Mouse (Mus musculus): ENCODE results near the gene Cfc1. TPM values are rescaled to one million over a fixed set of nuclear protein-coding genes. Genes with fewer than 3 reads are reported as not detected.

Gene Cfc1
- polyA plus RNA-seq, 1 experiment from 2014 or later = not detected

DNA sequence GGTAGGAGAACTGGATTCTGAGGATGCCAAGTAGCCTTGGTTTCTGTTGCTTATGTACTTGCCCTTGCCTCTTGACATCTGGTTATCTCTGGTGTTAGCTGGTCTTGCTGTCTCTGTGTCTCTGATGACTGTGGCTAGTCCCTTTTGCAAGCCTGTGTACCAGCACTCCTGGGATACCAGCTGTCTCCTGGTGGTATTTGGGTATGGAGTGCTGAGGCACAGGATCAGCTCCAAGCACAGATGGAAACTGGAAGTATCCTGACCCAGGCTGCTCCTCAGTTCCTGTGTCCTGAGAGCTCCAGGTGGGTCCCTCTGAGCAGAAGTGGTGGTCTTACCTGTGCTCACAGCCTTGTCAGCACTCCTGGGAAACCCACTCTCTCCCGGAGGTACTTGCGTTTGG lies 32.7 kb downstream of the Cfc1 start:
- Histone ChIP-seq H3K9me3 (no peaks in the 10 kb centered on the region), H3K4me3 (no peak overlapping the region), H3K36me3 (replicated peaks) (no peaks in the 10 kb centered on the region), H3K27me3 (ENCODE audit: poor library complexity, severe bottlenecking) (no peaks in the 10 kb centered on the region), H3K27ac (no peak overlapping the region), H3K4me1 (no peaks in the 10 kb centered on the region)
- no peak for DNase-seq (ENCODE audit: extremely low spot score, low spot score)
- WGBS = 93% methylated on average over 2 of the region's 2 CpGs

DNA sequence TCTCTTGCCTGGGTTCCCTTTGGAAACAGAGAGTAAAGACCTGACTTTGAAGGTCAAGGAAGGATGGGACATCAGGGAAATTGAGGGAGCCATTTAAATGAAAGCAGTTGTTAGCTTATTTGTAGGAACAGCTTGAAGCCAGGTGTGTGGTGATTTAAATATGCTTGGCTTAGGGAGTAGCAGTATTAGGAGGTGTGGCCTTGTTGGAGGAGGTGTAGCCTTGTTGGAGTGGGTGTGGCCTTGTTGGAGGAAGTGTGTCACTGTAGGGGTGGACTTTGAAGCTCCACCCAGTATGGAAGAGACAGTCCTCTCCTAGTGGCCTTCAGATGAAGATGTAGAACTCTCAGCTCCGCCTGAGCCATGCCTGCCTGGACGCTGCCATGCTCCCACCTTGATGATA lies 34.4 kb downstream of the Cfc1 start:
- no peak overlapping the region for H3K27ac ChIP-seq
- H3K27me3 ChIP-seq (ENCODE audit: poor library complexity, severe bottlenecking) = no peaks in the 10 kb centered on the region
- H3K36me3 ChIP-seq (replicated peaks) = no peaks in the 10 kb centered on the region
- no peak for DNase-seq (ENCODE audit: extremely low spot score, low spot score)
- H3K4me3 ChIP-seq = no peak overlapping the region
- H3K4me1 ChIP-seq = no peaks in the 10 kb centered on the region
- no peaks in the 10 kb centered on the region for H3K9me3 ChIP-seq
- 88% methylated on average over 2 of the region's 2 CpGs for WGBS

DNA sequence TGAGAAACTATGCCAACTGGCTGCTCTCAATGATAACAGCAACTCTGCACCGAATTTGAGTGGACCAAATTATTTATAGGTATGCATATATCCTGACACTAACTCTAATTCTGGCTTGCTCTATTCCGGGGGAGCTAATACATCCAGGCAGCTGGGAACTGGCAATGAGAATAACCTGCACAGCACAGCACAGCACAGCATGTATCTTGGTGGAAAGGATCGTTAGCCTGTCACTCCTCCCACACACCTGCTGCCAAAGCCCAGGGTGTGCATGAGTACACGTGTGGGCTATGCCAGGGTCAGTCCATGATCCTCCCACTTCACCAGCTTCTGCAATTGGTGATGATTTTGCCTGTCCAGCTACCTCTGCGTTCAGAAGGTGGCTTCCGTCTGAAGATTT lies 36.0 kb downstream of the Cfc1 start:
- Histone ChIP-seq H3K4me1 (no peaks in the 10 kb centered on the region), H3K27me3 (ENCODE audit: poor library complexity, severe bottlenecking) (no peaks in the 10 kb centered on the region), H3K27ac (no peak overlapping the region), H3K9me3 (no peaks in the 10 kb centered on the region), H3K4me3 (no peak overlapping the region), H3K36me3 (replicated peaks) (no peaks in the 10 kb centered on the region)
- 75% methylated on average over 6 of the region's 6 CpGs for WGBS
- no peak for DNase-seq (ENCODE audit: extremely low spot score, low spot score)

DNA sequence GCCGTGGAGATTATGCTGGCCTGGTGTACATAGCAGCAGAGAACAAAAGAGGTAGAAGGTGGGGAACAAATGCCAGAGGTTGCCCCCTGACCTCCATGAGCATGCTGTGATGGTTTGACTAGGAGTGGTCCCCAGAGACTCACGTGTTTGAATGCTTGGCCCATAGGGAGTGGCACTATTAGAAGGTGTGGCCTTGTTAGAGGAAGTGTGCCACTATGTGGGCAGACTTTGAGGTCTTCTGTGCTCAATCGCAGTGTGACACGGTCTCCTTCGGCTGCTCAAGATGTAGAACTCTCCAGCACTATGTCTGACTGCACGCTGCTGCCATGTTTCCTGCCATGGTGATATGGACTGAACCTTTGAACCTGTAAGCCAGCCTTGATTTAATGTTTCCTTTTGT lies 37.8 kb downstream of the Cfc1 start:
- H3K4me1 ChIP-seq = no peaks in the 10 kb centered on the region
- 86% methylated on average over 6 of the region's 6 CpGs for WGBS
- peaks cover 9% of the 10 kb centered on the region for H3K27me3 ChIP-seq (ENCODE audit: poor library complexity, severe bottlenecking)
- no peak overlapping the region for H3K27ac ChIP-seq
- H3K36me3 ChIP-seq (replicated peaks) = no peaks in the 10 kb centered on the region
- DNase-seq (ENCODE audit: extremely low spot score, low spot score) = no peak
- no peaks in the 10 kb centered on the region for H3K9me3 ChIP-seq
- H3K4me3 ChIP-seq = no peak overlapping the region

DNA sequence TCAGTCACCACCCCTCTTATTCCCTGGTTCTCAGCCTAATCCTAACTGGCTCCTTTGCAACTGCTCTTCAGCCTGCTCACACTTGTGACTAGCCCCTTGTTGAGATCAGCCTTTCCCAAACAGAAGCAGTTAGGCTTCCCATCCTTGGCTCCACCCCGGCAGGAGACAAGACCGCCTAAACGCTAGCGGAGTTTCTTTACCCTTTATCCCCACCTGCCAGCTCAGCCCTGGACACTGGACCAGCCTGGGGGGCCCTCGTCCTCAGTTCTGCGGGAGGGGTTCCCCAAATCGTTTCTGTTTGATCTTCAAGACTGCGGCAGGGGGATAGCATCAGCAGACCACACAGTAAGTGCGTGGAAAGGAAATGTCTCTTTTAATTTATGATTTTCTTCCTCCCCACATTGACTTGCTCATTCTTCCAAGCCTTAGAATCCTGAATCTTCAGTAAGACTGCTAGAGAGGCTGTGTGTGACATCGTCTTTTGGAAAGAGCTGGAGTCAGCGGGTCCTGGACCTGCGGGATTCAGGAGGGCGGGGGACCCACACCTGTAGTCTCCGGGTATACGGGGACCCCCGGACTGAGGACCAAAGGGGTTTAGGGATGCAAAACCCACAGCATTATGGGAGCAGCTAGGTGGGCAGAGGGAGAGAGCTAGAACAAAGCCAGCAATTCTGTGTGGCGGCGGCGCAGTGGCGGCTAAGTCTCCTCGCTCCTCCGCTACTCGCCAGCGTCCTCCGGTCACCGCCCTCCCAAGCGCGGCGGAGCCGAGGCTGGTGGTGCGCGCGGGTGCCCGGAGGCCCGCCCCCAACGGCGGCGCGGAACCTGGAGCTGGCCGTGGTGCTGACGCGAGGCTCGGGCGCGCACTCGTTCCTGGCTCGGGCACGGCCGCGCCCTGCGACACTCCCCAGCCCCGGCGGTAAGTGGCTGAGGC lies 43.7 kb downstream of the Cfc1 start, which contains the start of gene Amer3:
TSS of gene Amer3 (plus strand) at position 807 of the 931 bp plus-strand sequence.
- H3K9me3 ChIP-seq = no peaks in the 10 kb centered on the region
- peak; percentile 68 for DNase-seq (ENCODE audit: extremely low spot score, low spot score)
- peaks cover 43% of the 10 kb centered on the region for H3K27me3 ChIP-seq (ENCODE audit: poor library complexity, severe bottlenecking)
- under 1% methylated on average over 53 of the region's 53 CpGs for WGBS
- H3K27ac ChIP-seq = peak within 1 kb of the TSS; percentile 17; the same call in 1 of the 2 replicates
- H3K4me1 ChIP-seq = peaks cover 16% of the 10 kb centered on the region
- H3K4me3 ChIP-seq = peak within 1 kb of the TSS; percentile 59
- H3K36me3 ChIP-seq (replicated peaks) = no peaks in the 10 kb centered on the region

DNA sequence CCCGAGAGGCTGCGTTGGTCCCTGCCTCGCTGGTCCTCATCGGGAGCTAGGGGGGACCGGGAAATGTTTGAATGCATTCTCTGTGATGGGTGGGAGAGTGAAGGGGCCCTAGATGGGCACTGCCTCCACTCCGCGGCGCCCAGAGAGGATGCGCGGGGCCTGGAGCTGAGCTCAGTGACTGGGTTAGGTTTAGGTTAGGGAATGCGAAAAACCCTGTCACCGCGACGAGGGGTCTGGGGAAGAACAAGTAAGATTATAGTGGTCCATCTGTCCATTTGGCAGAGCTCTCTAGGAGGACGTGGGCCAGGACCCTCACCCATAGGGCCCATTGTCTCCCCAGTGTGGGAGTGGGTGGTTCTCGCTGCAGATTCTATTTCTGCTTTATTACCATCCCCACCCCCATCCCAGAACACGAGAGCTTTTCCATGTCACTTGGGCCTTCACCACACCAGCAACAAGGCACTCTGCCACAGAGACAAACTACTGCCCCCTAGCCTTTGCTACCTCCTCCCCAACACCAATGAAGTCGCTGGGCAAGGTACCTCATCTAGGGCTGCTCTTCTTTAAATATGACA lies 44.4 kb downstream of the Cfc1 start:
- H3K4me1 ChIP-seq = peaks cover 16% of the 10 kb centered on the region
- peaks cover 43% of the 10 kb centered on the region for H3K27me3 ChIP-seq (ENCODE audit: poor library complexity, severe bottlenecking)
- H3K9me3 ChIP-seq = no peaks in the 10 kb centered on the region
- no peaks in the 10 kb centered on the region for H3K36me3 ChIP-seq (replicated peaks)
- peak overlapping the region; percentile 59 for H3K4me3 ChIP-seq
- DNase-seq (ENCODE audit: extremely low spot score, low spot score) = no peak
- 1% methylated on average over 18 of the region's 18 CpGs for WGBS
- 0 out of 2 replicates have a peak overlapping the region, but pooled peaks have one; percentile 17 for H3K27ac ChIP-seq

DNA sequence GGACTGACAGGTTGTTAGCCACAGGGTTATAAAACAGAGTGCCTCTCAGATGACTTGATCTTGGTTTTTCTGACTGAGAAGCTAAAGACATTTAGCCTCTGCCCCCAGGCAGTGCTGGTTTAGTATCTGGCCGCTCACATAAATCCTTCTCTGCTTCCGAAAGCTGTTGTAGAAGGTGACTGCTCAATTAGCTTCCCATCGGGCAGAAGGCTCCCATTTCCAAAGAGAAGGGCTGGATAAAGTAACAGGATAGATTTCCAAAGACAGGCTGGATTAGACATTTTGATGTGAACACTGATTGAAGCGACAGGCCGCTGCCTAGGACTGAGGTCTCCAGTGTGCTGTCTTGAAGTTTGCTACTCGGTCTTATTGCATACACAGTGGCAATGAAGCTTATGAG lies 46.8 kb downstream of the Cfc1 start:
- no peaks in the 10 kb centered on the region for H3K9me3 ChIP-seq
- H3K4me1 ChIP-seq = peaks cover 16% of the 10 kb centered on the region
- DNase-seq (ENCODE audit: extremely low spot score, low spot score) = no peak
- peaks cover 43% of the 10 kb centered on the region for H3K27me3 ChIP-seq (ENCODE audit: poor library complexity, severe bottlenecking)
- WGBS = 72% methylated on average over 6 of the region's 6 CpGs
- H3K36me3 ChIP-seq (replicated peaks) = no peaks in the 10 kb centered on the region
- H3K4me3 ChIP-seq = no peak overlapping the region
- no peak overlapping the region for H3K27ac ChIP-seq

DNA sequence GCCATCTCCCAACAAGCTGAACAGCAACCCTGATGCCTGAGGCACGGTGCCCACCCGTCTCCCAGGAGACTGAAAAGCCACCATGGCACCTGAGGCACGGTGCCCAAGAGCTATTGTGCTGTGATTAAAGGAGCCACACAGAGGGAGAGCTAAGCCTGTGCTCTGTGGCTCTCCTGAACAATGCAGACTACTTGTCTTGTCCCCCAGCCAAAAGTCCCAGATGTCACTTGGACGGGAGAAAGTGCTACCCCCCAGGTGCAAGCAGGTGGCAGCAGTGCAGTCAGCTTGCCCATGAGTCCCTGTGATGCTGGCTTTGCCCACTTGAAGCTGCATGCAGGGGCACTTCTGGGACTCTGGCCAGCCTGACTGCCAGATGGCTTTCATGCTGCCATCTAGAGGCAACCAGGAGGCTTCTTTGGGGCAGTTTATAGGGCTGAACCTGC lies 48.4 kb downstream of the Cfc1 start:
- H3K4me1 ChIP-seq = peaks cover 14% of the 10 kb centered on the region
- no peak overlapping the region for H3K4me3 ChIP-seq
- no peaks in the 10 kb centered on the region for H3K9me3 ChIP-seq
- whole genome bisulfite sequencing = 10% methylated on average over 4 of the region's 4 CpGs
- no peak overlapping the region for H3K27ac ChIP-seq
- DNase-seq (ENCODE audit: extremely low spot score, low spot score) = no peak
- H3K36me3 ChIP-seq (replicated peaks) = no peaks in the 10 kb centered on the region
- H3K27me3 ChIP-seq (ENCODE audit: poor library complexity, severe bottlenecking) = peaks cover 28% of the 10 kb centered on the region

DNA sequence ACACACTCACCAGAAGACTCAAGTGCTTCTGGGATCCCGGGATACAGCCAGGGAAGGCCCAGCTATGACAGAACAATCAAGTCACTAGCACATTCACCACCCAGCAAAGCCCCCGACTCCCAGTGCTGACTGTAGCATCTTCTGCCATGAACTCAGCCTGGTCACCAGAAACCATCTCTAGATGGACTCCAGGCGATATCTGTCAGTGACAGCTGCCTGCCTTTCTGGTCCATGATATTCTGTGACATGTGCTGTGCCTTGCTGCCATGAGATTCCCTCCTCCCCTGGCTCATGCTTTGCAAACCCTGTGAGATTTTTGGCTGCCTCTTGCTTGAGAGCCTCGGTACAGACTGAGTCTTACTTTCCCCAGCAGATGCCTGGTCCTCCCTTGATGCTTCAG lies 49.3 kb downstream of the Cfc1 start:
- no peaks in the 10 kb centered on the region for H3K36me3 ChIP-seq (replicated peaks)
- peaks cover 19% of the 10 kb centered on the region for H3K27me3 ChIP-seq (ENCODE audit: poor library complexity, severe bottlenecking)
- H3K4me1 ChIP-seq = peaks cover 5% of the 10 kb centered on the region
- no peaks in the 10 kb centered on the region for H3K9me3 ChIP-seq
- no peak for DNase-seq (ENCODE audit: extremely low spot score, low spot score)
- no peak overlapping the region for H3K4me3 ChIP-seq
- H3K27ac ChIP-seq = no peak overlapping the region
- WGBS = 78% methylated on average over 4 of the region's 4 CpGs

DNA sequence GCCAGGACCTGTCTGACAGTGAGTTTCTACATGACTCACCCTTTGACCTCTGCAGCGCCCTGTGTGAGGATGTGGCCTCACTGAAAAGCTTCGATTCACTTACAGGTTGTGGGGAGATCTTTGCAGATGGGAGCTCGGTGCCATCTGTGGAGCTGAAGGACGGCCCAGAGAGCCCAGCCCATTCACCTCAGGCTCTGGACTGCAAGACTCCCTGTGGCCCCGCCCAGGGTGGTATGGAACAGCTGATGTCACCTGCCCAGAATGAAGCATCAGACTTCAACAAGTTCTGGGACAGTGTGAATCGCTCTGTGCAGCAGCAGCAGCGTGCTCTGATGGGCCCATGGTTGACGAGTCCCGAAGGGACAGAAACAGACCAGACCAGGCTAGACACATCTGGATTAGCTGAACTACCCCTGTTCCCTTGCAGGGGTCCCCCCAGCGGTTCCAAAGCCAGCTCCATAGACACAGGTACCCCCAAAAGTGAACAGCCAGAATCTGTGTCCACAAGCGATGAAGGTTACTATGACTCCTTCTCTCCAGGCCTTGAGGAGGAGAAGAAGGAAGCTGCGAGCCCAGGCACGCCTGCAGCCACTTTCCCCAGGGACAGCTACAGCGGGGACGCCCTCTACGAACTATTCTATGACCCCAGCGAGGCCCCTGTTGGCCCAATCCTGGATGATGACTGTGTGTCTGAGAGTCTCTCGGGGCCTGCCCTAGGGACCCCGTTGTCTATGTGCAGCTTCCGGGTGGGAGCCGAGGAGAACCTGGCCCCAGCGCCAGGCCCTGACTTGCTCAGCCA lies 52.0 kb downstream of the Cfc1 start:
- Histone ChIP-seq H3K36me3 (replicated peaks) (no peaks in the 10 kb centered on the region), H3K4me3 (no peak overlapping the region), H3K4me1 (no peaks in the 10 kb centered on the region), H3K27me3 (ENCODE audit: poor library complexity, severe bottlenecking) (no peaks in the 10 kb centered on the region), H3K9me3 (no peaks in the 10 kb centered on the region), H3K27ac (no peak overlapping the region)
- no peak for DNase-seq (ENCODE audit: extremely low spot score, low spot score)
- WGBS = 89% methylated on average over 22 of the region's 22 CpGs
